Mouse (Mus musculus): Measurements from ENCODE around the gene Fmod.
A peak's percentile ranks its signal among the peaks of the same experiment; 100 is the strongest.

Gene Fmod

DNA sequence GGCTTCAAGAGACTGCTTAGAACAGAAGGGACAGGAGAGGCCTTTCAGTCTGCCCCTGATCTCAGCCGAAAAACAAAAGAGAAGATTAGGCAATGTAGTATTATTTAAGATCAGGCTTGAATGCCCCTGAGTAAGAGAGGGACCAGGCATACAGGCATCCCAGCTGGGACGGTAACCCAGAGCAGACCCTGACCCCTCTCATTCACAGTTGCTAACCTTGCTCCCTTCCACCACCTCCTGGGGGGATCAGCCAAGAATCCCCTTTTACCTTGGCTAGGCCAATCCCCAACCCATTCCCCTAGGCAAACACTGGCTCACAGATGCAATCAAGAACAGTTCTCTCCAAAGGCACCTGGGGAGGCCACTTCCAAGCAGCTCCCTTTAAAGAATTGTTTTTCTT, 39.7 kb downstream of the Fmod start:
- DNase-seq (ENCODE audit: low read depth) = no peak

DNA sequence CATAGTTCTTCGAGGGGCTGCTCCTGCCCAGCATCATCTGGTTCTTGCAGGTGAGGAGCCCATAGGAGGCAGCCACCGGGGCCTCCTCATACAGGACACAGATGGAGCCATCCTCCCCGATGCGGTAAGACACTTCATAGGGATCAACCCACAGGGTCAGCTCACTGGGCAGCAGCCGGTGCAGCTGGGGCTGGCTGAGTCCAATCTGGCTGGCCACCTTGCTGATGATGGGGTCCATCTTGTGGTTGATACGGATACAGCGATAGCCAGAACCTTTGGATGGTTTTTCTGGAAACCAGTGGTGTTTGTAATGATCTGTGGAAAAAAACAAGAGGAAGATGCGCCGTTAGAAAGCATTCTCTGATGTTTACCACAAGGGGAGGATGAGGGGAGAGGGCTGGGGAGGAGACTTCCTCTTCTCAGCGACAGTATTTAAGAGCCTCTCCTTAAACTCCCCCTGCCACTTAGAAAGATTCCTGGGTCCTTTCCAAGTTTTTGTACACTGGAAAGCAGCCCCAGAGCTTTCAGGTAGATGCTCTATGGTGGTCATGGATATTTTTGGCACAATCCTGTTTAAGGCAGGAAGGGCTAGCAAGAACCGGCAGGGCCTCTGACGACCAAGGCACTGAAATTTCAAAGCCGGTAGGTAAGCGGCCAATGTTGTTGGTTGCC, 40.5 kb downstream of the Fmod start:
- peak; percentile 59 for DNase-seq (ENCODE audit: low read depth)

DNA sequence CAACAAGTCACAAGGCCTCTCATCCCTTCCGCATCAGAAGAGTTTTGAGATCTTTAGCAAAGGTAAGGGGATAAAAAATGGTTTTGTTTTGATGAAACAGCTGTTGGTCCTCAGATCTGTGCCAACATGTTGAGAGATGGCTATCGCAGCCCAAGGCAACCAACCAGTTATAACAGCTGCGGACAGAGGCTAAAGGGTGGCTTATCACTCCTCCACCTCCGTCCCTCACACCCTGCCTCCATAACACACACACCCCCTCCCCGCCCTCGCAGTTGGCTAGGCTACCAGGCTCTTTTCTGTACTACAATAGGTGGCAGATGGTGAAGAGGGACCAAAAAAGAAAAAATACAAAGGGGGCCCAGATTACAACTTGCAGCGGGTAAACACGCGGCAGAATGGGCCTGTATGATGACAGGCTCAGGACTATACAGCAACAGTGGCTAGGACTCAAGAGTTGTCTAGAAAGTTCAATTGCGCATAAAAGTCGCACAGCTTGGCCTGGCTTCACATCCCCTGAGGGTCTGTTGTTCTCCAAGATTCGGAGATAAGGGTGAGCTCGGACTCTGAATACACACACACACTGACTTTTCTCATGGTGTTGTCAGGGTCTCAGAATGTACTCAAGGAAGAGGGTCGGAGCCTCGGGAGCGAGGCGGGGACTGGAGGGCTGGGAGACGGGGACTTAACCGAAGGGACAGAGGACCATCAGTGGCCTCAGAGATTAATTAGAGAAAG, 41.2 kb downstream of the Fmod start:
- DNase-seq (ENCODE audit: low read depth) = no peak

DNA sequence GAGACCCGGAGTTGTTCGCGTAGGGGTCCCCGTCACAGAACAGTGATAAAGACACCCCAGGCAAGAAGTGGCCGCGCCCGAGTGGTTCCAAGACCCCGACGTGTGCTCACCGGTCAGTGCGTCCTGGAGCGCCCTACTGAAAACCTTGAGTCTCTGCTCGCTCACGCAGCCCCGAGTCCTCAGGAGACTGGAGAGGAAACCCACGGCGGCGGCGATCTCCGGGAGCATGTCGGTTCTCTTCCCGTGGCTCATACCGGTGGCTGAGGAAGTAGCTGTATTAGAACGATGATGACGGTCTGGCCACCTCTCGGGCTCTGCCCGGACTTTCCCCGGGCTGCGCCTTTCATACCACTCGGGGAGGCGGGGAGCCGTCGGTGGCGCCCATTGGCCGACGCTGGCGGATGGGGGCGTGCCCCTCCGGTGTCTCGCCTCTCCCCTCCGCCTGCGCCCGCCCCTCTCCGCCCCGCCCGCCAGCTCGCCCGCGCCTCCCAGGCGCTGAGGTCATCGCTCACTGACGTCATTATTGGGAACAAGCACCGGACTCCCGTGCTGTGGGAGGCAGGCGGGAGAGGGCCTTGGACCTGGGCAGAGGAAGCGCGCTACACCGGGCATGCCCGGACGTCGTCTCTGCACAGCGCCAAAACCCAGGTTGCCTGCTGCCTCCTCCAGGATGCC, 41.9 kb downstream of the Fmod start, which contains the start of gene Btg2:
Gene Btg2 (minus strand): TSS at position 319 of the 675 bp plus-strand sequence.
- DNase-seq (ENCODE audit: low read depth) = peak; percentile 99

DNA sequence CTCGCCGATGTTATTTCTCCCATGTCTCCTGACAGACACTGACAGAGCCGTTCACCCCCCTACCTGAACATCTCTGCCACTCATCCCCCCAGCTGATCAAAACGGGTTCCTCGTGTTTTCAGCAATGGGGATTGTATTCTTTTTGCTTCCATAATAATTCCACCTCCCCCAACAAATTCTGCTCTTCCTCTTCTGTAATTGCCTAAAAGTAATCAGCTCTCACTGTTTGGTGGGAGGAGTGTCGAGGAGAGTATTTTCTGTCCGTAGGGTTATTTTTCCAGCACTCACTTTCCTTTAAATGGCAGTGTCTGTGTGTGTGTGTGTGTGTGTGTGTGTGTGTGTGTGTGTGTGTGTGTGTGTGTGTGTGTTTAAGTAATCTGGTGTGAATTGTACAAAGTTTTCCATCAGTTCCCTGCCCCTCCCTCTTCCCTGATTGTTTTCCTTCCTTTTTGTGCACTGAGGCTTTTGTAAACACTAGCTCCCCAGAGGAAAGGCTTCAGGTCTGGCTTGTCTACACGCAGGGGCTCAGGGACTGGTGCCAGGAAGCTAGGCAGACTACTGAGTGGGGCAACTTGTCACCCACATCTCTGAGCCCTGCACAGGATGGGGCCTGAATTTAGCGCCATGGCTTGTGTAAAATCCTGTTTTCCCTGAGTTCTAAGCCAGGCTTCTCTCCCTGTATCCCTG, 42.6 kb downstream of the Fmod start:
- DNase-seq (ENCODE audit: low read depth) = peak; percentile 54

DNA sequence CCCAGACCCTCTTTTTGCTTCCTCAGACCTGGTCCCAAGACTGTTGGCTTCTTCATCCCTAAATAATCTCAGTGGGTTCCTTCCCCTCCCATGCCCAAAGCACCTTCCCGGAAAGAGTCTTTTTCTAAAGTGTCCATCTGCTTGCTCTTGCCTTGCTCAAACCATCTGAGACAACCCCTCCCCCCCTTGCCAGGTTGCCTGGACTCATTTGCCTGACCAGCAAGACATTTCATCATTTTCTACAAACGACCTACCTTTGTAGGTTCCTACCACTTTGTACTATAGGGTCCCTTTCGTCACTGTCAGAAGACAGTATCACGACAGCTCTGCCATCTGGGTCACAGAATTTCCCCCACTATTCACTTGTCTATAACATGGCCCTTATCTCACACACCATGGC, 43.4 kb downstream of the Fmod start:
- DNase-seq (ENCODE audit: low read depth) = no peak

DNA sequence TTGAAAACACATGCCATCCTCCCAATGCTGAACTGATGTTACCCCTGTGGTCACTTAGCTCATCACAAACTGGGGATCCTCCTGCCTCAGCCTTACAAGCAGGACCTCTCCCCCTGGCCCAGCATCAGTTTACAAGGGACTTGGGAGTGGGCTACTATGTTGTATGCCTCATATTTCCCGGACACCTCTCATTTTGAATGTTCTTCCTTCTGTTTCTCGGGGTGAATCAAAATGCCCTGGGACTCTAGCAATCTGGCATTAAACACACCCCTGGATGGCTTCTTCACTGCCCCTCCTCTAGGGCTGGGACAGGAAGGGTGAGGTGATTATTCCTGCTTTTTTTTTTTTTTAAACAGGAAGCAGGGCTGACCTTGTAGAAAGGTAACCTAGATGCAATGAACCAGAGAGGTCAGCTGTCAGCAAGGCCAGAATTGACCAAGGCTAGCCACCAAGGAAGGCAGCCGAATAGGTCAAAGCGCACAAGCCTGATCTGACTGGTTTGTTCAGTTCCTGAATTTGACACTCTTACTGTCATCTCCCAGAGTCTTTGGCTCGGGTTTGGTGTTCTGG, 43.9 kb downstream of the Fmod start:
- no peak for DNase-seq (ENCODE audit: low read depth)

DNA sequence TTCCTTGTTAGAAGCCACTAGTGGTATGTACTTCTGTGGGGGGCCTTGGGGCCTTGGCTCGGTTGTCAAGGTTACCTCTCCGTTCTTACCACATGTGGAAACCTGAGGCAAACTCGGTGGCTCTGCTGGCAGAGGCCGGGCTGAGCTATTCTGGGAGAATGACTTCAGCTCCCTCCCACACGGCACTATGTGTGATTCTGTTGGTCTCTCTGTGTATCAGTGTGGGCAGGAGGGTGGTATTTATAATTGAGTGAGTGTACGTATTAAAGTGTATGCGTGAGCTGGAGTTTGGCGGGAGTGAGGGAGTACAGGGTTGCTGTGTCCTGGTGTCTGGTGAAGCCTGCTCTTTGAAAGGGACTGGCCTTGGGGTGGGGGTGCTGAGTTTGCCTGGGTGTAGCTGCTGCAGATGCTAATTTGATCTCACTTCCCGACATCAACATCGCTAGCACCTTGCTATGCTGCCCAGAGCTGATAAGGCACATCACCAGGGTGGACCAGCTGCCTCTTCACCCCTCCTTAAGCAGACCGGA, 46.0 kb downstream of the Fmod start:
- peak; percentile 79 for DNase-seq (ENCODE audit: low read depth)

DNA sequence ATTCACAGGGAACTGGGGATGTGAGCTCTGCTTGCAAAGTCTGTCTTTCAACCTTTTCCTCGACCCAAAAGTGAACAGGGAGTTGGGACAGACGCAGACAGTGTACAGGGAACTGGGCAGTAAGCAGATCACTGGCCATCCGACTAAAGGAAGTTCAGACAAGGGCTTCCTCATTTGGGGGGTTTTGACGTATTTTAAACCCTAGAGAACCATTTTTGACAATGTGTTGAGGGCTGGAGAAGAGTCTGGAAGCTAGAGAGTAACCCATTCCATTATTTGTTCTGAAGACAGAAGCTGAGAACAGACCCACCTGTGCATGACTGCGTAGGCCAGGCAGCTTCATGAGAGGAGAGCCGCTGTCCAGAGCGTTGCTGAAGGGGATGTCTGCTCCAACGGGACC, 46.6 kb downstream of the Fmod start:
- no peak for DNase-seq (ENCODE audit: low read depth)

DNA sequence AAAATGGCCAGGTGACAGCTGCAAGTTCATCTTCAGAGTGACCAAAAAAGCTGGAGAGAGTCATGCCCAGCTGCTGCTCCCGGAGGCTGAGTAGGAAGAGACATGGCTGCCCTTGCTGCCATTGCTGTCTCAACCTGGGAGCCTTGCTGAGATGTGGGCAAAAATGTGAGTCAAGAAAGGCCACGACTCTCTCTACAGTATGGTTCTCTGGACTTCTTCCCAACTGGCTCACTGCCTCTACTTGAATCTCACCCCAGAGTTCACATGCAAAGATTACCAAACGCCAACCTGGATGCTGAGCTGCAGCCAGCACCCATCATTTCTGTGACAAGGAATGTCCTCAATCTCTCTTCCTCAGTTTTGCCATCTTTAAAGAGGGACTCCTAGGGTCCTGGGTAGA, 47.1 kb downstream of the Fmod start:
- DNase-seq (ENCODE audit: low read depth) = peak; percentile 83

DNA sequence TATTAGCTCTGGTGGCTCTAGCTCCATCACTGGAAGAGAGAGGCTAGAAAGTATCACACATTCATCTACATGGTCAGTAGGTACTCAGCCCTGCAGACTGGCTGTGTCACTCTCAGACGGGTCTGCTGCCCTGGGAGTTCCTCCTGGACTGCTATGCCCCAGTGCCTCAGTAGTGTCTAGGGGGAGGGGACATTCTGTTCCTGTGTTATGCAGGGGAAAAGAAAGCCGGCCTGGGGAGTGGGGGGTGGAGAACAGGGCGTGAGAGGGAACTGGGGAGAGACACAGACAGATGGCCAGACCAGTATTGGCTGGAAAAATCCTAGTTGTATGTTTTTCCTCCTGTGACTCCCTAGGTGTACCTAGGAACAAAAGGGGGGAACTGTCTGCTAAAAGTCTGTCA, 49.0 kb downstream of the Fmod start:
- DNase-seq (ENCODE audit: low read depth) = no peak

DNA sequence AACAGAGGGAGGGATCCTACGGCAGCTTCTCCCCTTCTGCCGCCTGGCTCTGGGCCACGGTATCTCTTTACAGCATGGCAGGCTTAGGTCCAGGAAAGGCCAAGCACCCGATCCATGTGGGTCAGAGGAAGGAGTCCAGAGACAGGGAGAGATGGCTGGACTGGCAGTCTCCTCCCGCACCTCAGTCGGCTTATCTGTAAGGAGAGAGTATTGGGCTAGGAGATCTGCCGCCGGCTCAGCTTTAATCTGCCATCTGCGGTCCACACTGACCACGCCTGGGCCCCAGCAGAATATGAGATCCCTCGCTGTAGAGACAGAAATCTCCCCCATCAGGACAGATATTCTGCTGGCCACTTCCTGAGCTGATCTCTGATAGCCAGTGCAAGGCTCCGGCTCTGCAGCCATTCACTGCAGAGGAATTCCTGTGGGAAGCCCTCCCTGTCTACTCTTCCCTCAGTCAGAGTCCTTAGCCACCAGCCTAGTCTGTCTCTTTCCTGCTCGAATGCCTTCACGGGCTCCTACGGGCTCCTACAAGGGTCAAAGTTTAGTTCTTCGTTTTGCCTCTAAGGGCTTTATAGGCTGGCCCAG, 49.9 kb downstream of the Fmod start:
- no peak for DNase-seq (ENCODE audit: low read depth)

DNA sequence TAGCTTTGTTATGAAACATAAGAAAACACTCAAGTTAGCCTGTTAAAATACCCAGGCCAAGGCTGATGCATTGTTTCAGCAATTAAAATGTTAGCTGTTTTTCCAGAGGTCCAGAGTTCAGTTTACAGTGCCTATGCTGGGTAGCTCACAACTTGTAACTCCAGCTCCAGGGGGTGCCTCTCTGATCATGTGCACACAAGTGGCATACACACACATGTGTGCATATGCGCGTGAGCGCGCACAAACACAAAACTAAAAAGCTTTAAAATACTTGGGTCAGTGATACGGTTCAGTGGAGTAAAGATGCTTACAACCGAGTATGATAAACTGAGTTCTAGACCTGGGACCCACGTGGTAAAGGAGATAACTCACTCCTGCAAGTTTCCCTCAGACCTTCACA, 52.0 kb downstream of the Fmod start:
- no peak for DNase-seq (ENCODE audit: low read depth)

DNA sequence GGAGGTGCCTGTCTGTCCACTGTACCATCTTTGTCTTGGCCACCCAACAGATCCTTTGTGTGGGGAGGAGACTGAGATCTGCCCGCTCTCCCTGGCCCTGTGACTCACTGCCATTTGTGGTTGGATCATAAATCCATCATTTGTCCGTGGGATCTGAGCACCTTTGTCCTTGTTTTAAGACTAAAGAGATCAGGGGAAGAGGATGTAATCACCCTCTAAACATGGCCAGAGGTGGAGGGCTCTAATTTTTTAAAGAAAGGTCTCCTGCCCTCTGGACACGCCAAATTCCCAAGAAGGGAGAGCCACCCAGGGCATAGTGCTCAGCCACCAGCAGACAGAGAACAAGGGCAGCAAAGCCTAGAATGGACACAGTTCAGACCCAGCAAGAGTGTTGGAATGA, 54.8 kb downstream of the Fmod start:
- DNase-seq (ENCODE audit: low read depth) = peak; percentile 47

DNA sequence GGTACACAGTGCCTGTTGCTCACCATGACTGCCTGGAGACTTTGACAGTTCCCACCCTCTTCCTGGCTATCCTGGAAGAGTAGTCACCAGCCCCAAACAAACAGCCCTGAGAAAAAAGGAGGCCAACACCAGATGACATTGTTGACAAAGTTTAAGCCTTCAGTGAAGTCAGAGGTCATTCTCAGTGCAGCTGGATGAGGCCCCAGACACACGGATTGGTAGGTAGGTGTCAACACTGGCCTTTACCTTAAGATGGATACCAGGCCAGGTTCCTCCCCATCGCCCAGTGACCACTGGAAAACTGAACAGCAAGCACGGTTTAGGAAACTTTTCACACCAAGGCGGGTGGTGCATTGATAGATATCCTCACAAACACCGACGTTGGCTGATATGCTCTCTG, 55.3 kb downstream of the Fmod start:
- no peak for DNase-seq (ENCODE audit: low read depth)

DNA sequence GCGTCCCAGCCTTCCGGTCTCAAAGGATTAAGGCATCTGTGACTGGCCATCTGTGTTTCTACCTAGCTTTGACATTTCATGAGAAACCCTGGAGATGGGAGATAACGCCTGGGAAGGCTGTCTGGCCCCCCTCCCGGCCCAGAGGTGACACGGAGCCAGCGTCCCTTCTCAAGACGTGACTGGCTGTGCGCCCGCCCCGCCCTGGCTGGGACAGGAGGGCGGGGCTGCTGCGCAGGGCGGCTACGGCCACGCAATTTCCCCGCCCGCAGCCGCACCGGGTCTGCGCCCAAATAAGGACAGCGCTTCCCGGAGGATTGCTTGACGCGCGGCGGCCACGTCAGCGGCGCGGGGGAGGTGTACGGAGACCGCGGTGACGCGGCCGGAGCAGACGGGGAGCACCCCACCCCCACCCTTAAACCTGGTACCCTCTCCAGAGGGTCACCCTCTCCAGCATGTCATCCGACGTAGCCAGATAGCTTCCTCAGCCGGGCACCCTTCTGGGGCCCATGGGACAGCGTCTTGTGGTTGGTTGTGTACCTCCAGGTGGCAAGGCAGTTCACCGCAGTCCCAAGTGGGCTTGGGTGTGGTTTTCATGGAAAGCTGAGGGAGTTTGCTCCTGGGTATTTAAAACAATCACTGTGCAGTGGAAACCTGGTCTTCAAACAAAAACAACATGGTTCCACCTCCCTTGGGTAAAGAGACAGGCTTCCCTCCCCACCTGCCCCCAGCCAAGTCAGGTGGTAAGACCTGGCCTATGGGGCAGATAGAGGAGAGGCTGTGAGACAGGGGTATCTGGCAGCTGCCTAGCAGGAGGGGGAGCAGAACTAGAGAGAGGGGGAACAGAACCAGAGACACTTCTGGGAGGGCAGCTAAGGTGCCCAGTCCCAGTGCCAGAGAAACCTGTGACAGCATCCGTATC, 56.1 kb downstream of the Fmod start:
- peak; percentile 97 for DNase-seq (ENCODE audit: low read depth)

DNA sequence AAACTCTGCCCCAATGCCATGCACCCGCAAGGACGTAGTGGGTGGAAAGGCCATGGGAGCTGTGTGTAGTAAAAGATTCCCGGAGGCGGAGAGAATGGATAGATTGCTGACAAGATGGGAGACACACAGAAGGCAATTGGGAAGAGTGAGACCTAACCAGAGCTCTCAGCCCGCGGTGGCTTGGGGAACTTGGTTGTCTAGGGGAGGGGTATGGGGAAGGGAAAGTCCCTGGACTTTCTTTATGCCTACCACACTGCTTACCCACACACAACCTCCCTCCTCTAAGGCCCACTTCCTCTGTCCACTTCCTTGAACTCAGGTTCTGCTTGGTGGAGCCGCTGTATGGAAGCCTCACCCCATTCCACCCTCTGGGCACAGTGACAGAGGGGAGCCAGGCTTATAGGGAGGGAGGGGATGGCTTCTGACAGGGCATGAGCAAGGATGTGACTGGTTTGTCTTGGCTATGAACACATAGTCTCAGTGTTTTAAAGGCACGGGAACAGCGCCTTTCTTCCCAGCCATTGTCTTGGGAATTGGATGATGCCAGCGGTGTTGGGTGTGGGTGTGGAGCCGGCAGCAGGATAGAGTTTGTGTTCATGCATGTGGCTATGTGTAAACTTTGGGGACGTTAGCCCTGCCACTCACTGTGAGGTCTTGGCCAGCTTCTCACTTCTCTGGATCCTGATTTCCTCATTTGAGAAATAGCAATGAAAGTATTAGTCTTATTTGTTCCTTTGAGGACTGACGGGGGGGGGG, 56.9 kb downstream of the Fmod start:
- no peak for DNase-seq (ENCODE audit: low read depth)

DNA sequence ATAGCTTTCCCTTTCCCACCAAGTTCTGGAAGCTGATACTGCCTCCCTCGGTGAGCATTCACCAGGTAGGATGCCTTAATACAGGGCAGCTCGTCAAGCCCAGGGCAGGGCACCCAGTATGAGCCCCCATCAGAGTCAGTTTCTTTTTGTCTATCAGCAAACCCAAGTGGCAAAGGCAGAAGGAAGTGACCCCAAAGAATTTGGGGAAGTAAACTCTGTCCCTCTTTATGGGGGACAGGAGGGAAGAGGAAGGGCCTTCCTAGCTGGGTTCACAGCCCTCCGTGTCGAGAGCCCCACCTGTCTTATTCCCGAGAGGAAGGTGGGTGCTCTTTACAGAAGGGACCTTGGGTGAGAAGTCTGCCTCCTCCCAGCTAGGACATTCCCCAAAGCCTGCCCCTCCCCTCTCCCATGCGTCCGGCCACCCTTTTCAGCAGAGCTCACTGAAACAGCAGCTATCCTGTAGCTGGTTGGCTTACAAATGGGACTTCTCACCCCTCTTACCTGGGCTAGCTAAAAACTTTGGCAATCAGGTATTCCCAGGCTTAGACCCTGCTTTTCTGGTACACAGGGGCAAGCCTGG, 58.1 kb downstream of the Fmod start:
- DNase-seq (ENCODE audit: low read depth) = no peak

DNA sequence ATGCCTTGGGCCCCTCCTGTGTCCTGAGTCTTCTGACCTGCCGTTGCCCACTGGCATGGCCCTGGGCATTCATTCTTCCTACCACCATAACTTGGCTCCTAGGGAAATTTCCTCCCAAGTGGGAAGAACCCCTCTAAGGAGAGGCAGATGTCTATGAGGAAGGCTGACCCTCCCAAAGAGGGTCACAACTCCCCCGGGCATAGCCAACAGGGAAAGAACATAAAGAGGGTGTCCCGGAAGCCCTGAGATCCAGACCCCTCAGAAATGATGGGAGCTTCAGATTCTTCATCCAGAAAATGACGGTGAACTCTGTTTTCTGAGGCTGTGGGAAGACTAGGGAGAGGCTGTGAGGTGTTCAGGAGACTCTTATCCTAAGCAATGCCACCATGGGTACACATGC, 58.7 kb downstream of the Fmod start:
- DNase-seq (ENCODE audit: low read depth) = no peak
